Mouse (Mus musculus): ENCODE measurements around the gene Asgr1.
A peak's percentile ranks its signal among the peaks of the same experiment; 100 is the strongest.

DNA sequence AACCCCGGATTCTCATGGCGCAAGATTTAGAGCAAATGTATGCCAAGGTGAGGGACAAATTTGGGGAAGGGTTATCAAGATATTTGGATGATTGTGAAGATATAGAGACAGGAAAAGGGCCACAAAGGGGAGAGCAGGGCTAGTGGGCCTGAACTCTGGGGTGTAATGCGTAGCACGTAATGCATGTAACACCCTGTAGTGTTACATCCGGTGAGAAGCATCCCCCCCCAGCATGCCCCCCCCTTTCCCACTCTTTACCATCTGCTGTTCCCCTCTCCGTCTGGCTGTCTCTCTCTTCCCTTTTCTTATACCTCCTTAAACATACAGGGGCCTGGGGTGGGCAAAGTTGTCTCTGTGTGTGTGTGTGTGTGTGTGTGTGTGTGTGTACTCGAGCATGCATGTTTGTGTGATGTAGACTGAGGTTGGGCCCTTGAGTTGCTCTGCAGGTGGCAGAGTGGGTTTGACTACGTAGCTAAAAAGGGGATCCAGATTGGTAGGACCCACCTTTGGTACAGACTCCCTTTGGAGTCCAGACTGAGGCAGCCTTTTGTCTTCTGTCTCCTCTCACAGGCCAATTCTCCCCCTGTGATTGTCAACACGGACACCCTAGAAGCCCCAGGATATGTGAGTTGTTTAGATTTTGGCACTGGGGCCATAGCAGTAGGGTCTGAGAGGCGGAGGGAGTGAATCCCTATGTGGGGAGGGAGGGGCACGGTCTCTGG is 23.9 kb upstream of the Asgr1 start:
- TF ChIP-seq POLR2AphosphoS2 (IDR thresholded peaks at IDR 0.05; ENCODE audit: low read depth, low read length) (no peak), MAZ (IDR thresholded peaks at IDR 0.05; ENCODE audit: low read depth, low read length) (peak; percentile 94)
